Mouse (Mus musculus) small intestine, adult 2 months (tissue): ENCODE measurements around the gene Ccnb3.

Experiments
- CTCF ChIP-seq: fragments of 200-500 bp; IDR thresholded peaks from 2 replicates; pipeline ENCODE4 v1.5.1; 2012; ENCODE audit warnings: low read depth, mild to moderate bottlenecking, control low read depth, inconsistent platforms, low read length, moderate library complexity, mixed read lengths; ENCODE audit not compliant: insufficient replicate concordance, insufficient read length; ENCODE audit errors: extremely low read depth
- POLR2A ChIP-seq: fragments of 200-500 bp; IDR thresholded peaks from 2 replicates; pipeline ENCODE4 v1.6.1; 2012; ENCODE audit warnings: low read depth, mild to moderate bottlenecking, control low read depth, inconsistent platforms, low read length, moderate library complexity

- TF ChIP-seq POLR2A (no peak), CTCF (no peak)
Observed at GRCm38 (mm10) chrX:7041519-7041918, at the start of gene Ccnb3.
